Mouse (Mus musculus): ENCODE data around the gene Asb8. TPM values are rescaled to one million over a fixed set of nuclear protein-coding genes. Genes with fewer than 3 reads are reported as not detected.

Gene Asb8
- polyA plus RNA-seq, 1 experiment from 2014 or later, result 47.6 TPM

DNA sequence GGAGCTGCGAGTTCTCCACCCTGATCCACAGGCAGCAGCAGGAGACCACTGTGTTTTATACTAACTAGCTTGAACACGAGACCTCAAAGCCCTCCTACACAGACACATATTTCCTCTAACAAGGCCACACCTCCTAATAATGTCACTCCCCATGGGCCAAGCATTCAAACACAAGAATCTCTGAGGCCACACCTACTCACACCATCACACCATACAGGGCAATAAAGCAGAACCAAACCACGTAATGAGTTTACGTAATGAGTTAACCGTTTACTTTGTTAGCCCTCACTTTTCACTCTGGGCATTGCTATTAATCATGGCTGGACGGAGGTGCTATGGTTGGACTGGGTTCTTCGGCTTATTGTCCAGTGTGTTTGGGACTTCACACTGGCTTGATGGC, 25.7 kb downstream of the Asb8 start:
- ATAC-seq (ENCODE audit: low FRiP score) (no peak), DNase-seq (ENCODE audit: low spot score) (no peak)
- WGBS, result 90% methylated on average over 7 of the region's 7 CpGs
- Histone ChIP-seq H3K9me3 (ENCODE audit: control insufficient read depth, low read length) (no peaks in the 10 kb centered on the region), H3K27me3 (ENCODE audit: control insufficient read depth, insufficient read depth, low read length) (no peaks in the 10 kb centered on the region), H3K4me2 (replicated peaks; ENCODE audit: low read depth, low read length) (no peak overlapping the region), H3K4me3 (ENCODE audit: low read depth, low read length) (no peak overlapping the region), H3K4me1 (replicated peaks; ENCODE audit: control insufficient read depth, insufficient read depth, low read length) (no peaks in the 10 kb centered on the region; the same call in 1 of the 2 replicates), H3K27ac (ENCODE audit: low read depth, low read length) (no peak overlapping the region), H3K9ac (ENCODE audit: low read depth, low read length) (no peak overlapping the region), H3K36me3 (ENCODE audit: control insufficient read depth, insufficient read depth, low read length) (no peaks in the 10 kb centered on the region; the same call in 1 of the 2 replicates)

GRCm38 (mm10) chr15:98136871-98137270, 28.6 kb downstream of the Asb8 start:
- H3K27me3 ChIP-seq (ENCODE audit: control insufficient read depth, insufficient read depth, low read length), result no peaks in the 10 kb centered on the region
- H3K9ac ChIP-seq (ENCODE audit: low read depth, low read length), result no peak overlapping the region
- H3K4me3 ChIP-seq (ENCODE audit: low read depth, low read length), result no peak overlapping the region
- no peak overlapping the region for H3K27ac ChIP-seq (ENCODE audit: low read depth, low read length)
- H3K36me3 ChIP-seq (ENCODE audit: control insufficient read depth, insufficient read depth, low read length), result no peaks in the 10 kb centered on the region; the same call in 1 of the 2 replicates
- H3K4me1 ChIP-seq (replicated peaks; ENCODE audit: control insufficient read depth, insufficient read depth, low read length), result no peaks in the 10 kb centered on the region
- DNase-seq (ENCODE audit: low spot score), result no peak
- no peak overlapping the region for H3K4me2 ChIP-seq (replicated peaks; ENCODE audit: low read depth, low read length)
- no peak for ATAC-seq (ENCODE audit: low FRiP score)
- WGBS, result 92% methylated on average over 9 of the region's 9 CpGs
- no peaks in the 10 kb centered on the region for H3K9me3 ChIP-seq (ENCODE audit: control insufficient read depth, low read length)

- Histone ChIP-seq H3K4me3 (ENCODE audit: low read depth, low read length) (no peak overlapping the region), H3K27ac (ENCODE audit: low read depth, low read length) (no peak overlapping the region), H3K4me1 (replicated peaks; ENCODE audit: control insufficient read depth, insufficient read depth, low read length) (no peaks in the 10 kb centered on the region), H3K9me3 (ENCODE audit: control insufficient read depth, low read length) (no peaks in the 10 kb centered on the region), H3K4me2 (replicated peaks; ENCODE audit: low read depth, low read length) (no peak overlapping the region), H3K9ac (ENCODE audit: low read depth, low read length) (no peak overlapping the region), H3K27me3 (ENCODE audit: control insufficient read depth, insufficient read depth, low read length) (no peaks in the 10 kb centered on the region), H3K36me3 (ENCODE audit: control insufficient read depth, insufficient read depth, low read length) (no peaks in the 10 kb centered on the region; the same call in 1 of the 2 replicates)
- ATAC-seq (ENCODE audit: low FRiP score) (no peak), DNase-seq (ENCODE audit: low spot score) (no peak)
- 92% methylated on average over 13 of the region's 13 CpGs for WGBS
Observed at GRCm38 (mm10) chr15:98135671-98136070, 29.8 kb downstream of the Asb8 start.

DNA sequence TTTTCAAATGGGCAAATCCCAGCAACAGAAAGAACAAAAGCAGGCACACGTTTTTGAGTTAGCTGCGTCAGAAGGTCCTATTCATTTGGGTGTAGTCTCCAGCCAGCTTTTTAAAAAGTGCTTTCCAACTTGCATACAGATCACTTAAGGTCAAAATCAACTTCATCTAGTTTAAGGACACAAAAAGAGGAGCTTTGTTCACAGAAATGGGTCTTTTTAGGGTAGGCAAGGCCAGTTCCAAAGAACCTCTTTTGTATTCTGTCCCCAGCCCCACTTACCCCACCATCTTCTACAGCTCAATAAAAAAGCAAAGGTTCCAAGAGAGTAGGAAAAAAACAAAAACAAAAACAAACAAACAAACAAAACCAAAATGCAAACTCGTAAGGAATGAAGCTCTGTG, 30.8 kb downstream of the Asb8 start:
- Histone ChIP-seq H3K9me3 (ENCODE audit: control insufficient read depth, low read length) (no peaks in the 10 kb centered on the region), H3K4me2 (replicated peaks; ENCODE audit: low read depth, low read length) (no peak overlapping the region), H3K4me1 (replicated peaks; ENCODE audit: control insufficient read depth, insufficient read depth, low read length) (no peaks in the 10 kb centered on the region), H3K36me3 (ENCODE audit: control insufficient read depth, insufficient read depth, low read length) (no peaks in the 10 kb centered on the region; the same call in 1 of the 2 replicates), H3K9ac (ENCODE audit: low read depth, low read length) (no peak overlapping the region), H3K4me3 (ENCODE audit: low read depth, low read length) (no peak overlapping the region), H3K27ac (ENCODE audit: low read depth, low read length) (no peak overlapping the region), H3K27me3 (ENCODE audit: control insufficient read depth, insufficient read depth, low read length) (no peaks in the 10 kb centered on the region)
- WGBS, result 79% methylated on average over 3 of the region's 3 CpGs
- ATAC-seq (ENCODE audit: low FRiP score), result no peak
- DNase-seq (ENCODE audit: low spot score), result no peak

DNA sequence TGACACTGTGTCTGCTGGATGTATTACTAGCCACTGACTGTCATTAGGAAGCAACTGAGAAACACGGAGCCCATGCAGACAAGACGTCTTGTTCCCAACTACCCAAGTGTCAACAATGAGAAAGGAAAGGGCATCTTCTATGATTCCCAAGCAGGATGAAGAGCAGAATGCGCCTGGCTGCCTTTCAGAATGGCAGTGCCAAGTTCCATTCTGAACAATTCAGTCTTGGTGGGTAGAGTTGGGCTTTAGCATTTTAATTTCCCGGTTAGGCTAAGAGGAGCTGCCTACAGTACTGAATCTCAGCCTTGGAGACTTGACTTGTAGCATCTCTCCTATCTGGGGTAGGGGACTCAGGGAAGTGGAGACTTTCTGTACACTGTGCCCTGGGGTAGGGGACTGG, 31.4 kb downstream of the Asb8 start:
- Histone ChIP-seq H3K9me3 (ENCODE audit: control insufficient read depth, low read length) (no peaks in the 10 kb centered on the region), H3K4me1 (replicated peaks; ENCODE audit: control insufficient read depth, insufficient read depth, low read length) (no peaks in the 10 kb centered on the region), H3K4me2 (replicated peaks; ENCODE audit: low read depth, low read length) (no peak overlapping the region), H3K27me3 (ENCODE audit: control insufficient read depth, insufficient read depth, low read length) (no peaks in the 10 kb centered on the region), H3K27ac (ENCODE audit: low read depth, low read length) (no peak overlapping the region), H3K36me3 (ENCODE audit: control insufficient read depth, insufficient read depth, low read length) (no peaks in the 10 kb centered on the region; the same call in 1 of the 2 replicates), H3K4me3 (ENCODE audit: low read depth, low read length) (no peak overlapping the region), H3K9ac (ENCODE audit: low read depth, low read length) (no peak overlapping the region)
- DNase-seq (ENCODE audit: low spot score) (no peak), ATAC-seq (ENCODE audit: low FRiP score) (no peak)
- WGBS, result 89% methylated on average over 4 of the region's 4 CpGs

DNA sequence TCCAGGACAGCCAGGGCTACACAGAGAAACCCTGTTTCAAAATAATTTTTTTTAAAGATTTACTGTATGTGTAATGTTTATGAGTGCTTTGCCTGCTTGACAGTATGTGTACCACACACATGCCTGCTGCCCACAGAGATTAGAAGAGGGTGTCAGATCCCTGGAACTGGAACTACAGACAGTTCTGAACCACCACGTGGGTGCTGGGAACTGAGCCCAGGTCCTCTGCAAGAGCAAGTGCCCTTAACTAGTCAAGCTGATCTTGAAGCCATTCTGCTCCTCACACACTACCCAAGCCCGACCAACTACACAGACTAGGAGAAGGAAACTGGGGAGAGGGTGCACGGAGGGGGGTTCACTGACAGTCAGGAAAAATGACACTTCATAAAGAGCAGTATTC, 32.0 kb downstream of the Asb8 start:
- no peak for ATAC-seq (ENCODE audit: low FRiP score)
- Histone ChIP-seq H3K4me2 (replicated peaks; ENCODE audit: low read depth, low read length) (no peak overlapping the region), H3K27me3 (ENCODE audit: control insufficient read depth, insufficient read depth, low read length) (no peaks in the 10 kb centered on the region), H3K27ac (ENCODE audit: low read depth, low read length) (no peak overlapping the region), H3K9me3 (ENCODE audit: control insufficient read depth, low read length) (no peaks in the 10 kb centered on the region), H3K36me3 (ENCODE audit: control insufficient read depth, insufficient read depth, low read length) (no peaks in the 10 kb centered on the region; the same call in 1 of the 2 replicates), H3K4me3 (ENCODE audit: low read depth, low read length) (no peak overlapping the region), H3K9ac (ENCODE audit: low read depth, low read length) (no peak overlapping the region), H3K4me1 (replicated peaks; ENCODE audit: control insufficient read depth, insufficient read depth, low read length) (no peaks in the 10 kb centered on the region)
- no peak for DNase-seq (ENCODE audit: low spot score)
- WGBS, result 89% methylated on average over 3 of the region's 3 CpGs

GRCm38 (mm10) chr15:98131942-98132655, 33.3 kb downstream of the Asb8 start:
- Histone ChIP-seq H3K36me3 (ENCODE audit: control insufficient read depth, insufficient read depth, low read length) (no peaks in the 10 kb centered on the region; the same call in 1 of the 2 replicates), H3K4me3 (ENCODE audit: low read depth, low read length) (no peak overlapping the region), H3K27me3 (ENCODE audit: control insufficient read depth, insufficient read depth, low read length) (no peaks in the 10 kb centered on the region), H3K4me2 (replicated peaks; ENCODE audit: low read depth, low read length) (no peak overlapping the region), H3K4me1 (replicated peaks; ENCODE audit: control insufficient read depth, insufficient read depth, low read length) (no peaks in the 10 kb centered on the region), H3K9me3 (ENCODE audit: control insufficient read depth, low read length) (no peaks in the 10 kb centered on the region), H3K9ac (ENCODE audit: low read depth, low read length) (no peak overlapping the region), H3K27ac (ENCODE audit: low read depth, low read length) (no peak overlapping the region)
- ATAC-seq (ENCODE audit: low FRiP score) (no peak), DNase-seq (ENCODE audit: low spot score) (no peak)
- WGBS, result 89% methylated on average over 15 of the region's 15 CpGs

GRCm38 (mm10) chr15:98131451-98131850, 34.0 kb downstream of the Asb8 start:
- DNase-seq (ENCODE audit: low spot score), result no peak
- ATAC-seq (ENCODE audit: low FRiP score), result no peak
- 96% methylated on average over 7 of the region's 7 CpGs for WGBS
- Histone ChIP-seq H3K27ac (ENCODE audit: low read depth, low read length) (no peak overlapping the region), H3K9me3 (ENCODE audit: control insufficient read depth, low read length) (no peaks in the 10 kb centered on the region), H3K27me3 (ENCODE audit: control insufficient read depth, insufficient read depth, low read length) (no peaks in the 10 kb centered on the region), H3K9ac (ENCODE audit: low read depth, low read length) (no peak overlapping the region), H3K4me2 (replicated peaks; ENCODE audit: low read depth, low read length) (no peak overlapping the region), H3K4me1 (replicated peaks; ENCODE audit: control insufficient read depth, insufficient read depth, low read length) (no peaks in the 10 kb centered on the region), H3K4me3 (ENCODE audit: low read depth, low read length) (no peak overlapping the region), H3K36me3 (ENCODE audit: control insufficient read depth, insufficient read depth, low read length) (no peaks in the 10 kb centered on the region; the same call in 1 of the 2 replicates)

DNA sequence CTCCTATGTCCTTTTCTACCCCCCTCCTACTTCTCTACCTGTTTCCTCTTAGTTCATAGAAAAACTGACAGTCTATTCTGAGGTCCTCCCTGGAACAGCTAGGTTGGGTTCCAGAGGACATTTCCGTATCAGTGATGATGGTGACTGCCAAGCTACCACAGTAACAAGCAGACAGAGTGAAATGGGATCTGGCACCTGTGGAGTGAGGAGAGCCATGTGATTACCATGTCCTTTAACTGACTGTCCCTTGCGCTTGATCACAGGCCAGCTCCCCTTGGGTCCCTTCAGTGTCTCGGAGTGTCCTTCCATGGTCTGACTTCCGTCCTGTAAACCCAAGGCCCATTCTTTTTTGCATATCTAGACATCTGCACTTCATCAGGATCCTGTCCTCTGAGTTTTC, 34.4 kb downstream of the Asb8 start:
- H3K9ac ChIP-seq (ENCODE audit: low read depth, low read length), result no peak overlapping the region
- H3K27ac ChIP-seq (ENCODE audit: low read depth, low read length), result no peak overlapping the region
- H3K4me2 ChIP-seq (replicated peaks; ENCODE audit: low read depth, low read length), result no peak overlapping the region
- WGBS, result 95% methylated on average over 4 of the region's 4 CpGs
- no peak for DNase-seq (ENCODE audit: low spot score)
- H3K4me1 ChIP-seq (replicated peaks; ENCODE audit: control insufficient read depth, insufficient read depth, low read length), result no peaks in the 10 kb centered on the region
- H3K4me3 ChIP-seq (ENCODE audit: low read depth, low read length), result no peak overlapping the region
- H3K9me3 ChIP-seq (ENCODE audit: control insufficient read depth, low read length), result no peaks in the 10 kb centered on the region
- ATAC-seq (ENCODE audit: low FRiP score), result no peak
- H3K36me3 ChIP-seq (ENCODE audit: control insufficient read depth, insufficient read depth, low read length), result no peaks in the 10 kb centered on the region
- H3K27me3 ChIP-seq (ENCODE audit: control insufficient read depth, insufficient read depth, low read length), result no peaks in the 10 kb centered on the region
